Mouse (Mus musculus): ENCODE measurements around the gene Cox19. TPM values are rescaled to one million over a fixed set of nuclear protein-coding genes. Genes with fewer than 3 reads are reported as not detected.
A peak's percentile ranks its signal among the peaks of the same experiment; 100 is the strongest.

Cox19 gene
- polyA plus RNA-seq, 2 experiments from 2014 or later: 49.9 to 52.2 TPM

DNA sequence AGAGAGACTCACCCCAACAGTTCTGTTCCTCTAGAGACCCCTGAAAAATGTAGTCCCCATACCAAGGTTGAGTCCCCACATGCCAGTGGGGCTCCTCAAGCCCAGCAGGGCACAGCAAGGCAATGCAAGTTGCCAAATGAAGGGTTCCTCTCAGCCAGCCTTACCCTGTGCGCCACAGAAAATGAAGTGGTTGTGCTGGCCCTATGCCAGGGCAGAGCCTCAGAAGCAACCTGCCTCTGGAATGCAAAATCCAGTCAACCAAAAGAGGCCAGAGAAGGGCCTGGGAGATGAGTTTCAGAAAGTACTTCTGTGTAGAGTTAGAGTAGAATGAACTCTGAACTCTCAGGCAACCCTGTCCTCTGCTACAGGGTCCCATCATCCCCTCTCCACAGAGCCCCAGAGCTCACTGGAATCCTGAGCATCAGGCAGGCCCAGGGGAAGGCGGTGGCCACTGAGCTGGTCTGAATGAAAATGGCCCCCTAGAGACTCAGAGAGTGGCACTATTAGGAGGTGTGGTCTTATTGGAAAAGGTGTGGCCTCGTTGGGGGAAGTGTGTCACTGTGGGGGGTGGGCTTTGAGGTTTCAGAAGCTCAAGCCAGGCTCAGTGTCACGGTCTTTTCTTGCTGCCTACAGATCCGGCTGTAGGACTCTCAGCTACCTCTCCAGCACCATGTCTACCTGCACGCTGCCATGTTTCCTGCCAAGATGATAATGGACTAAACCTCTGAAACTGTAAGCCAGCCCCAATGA, 59.2 kb downstream of the Cox19 start:
- no peak for ATAC-seq

DNA sequence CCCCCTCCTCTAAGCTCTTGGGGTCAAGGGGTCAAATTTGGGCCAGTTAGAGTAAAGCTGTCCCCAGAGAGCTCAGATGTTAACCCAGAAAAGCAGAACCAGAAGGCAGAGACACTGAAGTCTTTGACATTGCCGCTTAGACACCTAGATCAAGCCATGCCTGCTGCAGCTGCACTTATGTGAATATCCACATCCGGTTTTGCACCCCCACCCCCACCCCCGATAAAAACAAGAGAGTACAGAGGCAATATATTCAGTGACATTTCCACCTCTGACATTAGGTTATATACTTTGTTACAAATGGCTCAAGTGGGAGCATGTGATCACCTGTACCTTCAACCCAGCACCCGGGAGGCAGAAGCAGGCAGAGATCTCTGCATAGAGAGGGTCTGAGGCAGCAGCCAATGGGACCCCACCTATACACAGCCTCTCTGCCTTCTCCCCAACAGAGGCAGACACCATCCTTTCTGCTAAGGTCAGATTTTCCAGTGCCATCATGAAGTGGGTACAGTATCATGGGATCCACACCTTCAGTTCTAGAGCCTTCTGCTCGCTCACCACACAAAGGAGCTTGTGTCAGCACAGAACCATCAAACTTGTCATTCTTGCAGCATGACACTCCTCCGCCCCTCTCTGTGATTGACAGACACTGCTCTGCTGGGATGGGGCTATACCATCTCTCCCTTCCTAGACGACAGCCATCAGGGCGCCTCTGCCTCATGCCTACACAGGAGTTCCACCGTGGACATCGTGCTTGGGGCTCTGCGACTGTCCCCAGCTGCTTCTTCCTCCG, 60.6 kb downstream of the Cox19 start:
- peak; percentile 75 for ATAC-seq

GRCm38 (mm10) chr5:139288591-139288990, 62.6 kb downstream of the Cox19 start:
- no peak for ATAC-seq

GRCm38 (mm10) chr5:139287787-139288186, 63.4 kb downstream of the Cox19 start:
- no peak for ATAC-seq

DNA sequence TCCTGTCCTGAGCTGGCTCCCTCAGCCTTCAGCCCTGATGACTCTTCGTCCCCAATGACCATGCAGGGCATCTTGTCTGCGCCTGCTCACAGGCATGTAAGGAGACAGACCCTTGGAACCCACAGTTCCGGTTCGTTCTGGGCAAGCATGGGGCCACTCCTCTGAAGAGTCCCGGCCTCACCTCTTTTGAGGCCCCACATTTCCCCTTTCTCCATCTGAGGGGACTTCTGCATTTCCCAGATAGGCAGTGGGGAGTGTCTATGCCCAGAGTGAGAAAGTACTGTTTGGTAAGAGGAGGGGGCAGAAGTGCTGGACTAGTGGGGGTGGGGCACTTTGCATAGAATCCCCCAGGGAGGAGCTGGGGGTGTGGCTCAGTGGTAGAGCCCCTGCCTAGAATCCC, 64.1 kb downstream of the Cox19 start:
- ATAC-seq: no peak

Other genes starting within 250 kb of the Cox19 start
- 1 to 10 TPM in 1 of 2 experiments, under 1 TPM in 1; 0.98 to 3.1 TPM for gene Prkar1b, start 201.4 kb downstream of the Cox19 start, polyA plus RNA-seq (2017; shearing (Covaris generic))
- gene Dnaaf5, start 201.2 kb downstream of the Cox19 start, polyA plus RNA-seq (2017; shearing (Covaris generic)): 10 to 100 TPM in 1 of 2 experiments, 1 to 10 TPM in 1; 8.2 to 16.0 TPM
- 10 to 100 TPM; 36.2 to 64.2 TPM for gene Sun1, start 150.8 kb downstream of the Cox19 start, polyA plus RNA-seq (2017; shearing (Covaris generic))
- gene Get4, start 99.1 kb downstream of the Cox19 start, polyA plus RNA-seq (2017; shearing (Covaris generic)): 10 to 100 TPM; 12.5 to 12.6 TPM
- gene Adap1, start 25.8 kb downstream of the Cox19 start, polyA plus RNA-seq (2017; shearing (Covaris generic)): 1 to 10 TPM; 4.8 to 6.0 TPM
- gene Cyp2w1, start 1.2 kb upstream of the Cox19 start, polyA plus RNA-seq (2017; shearing (Covaris generic)): not detected
- gene Gpr146, start 26.3 kb upstream of the Cox19 start, polyA plus RNA-seq (2017; shearing (Covaris generic)): 10 to 100 TPM in 1 of 2 experiments, 1 to 10 TPM in 1; 8.1 to 11.3 TPM
- gene C130050O18Rik, start 53.9 kb upstream of the Cox19 start, polyA plus RNA-seq (2017; shearing (Covaris generic)): not detected
- gene Gper1, start 71.7 kb upstream of the Cox19 start, polyA plus RNA-seq (2017; shearing (Covaris generic)): not detected
- 1 to 10 TPM; 2.5 to 6.8 TPM for gene 3110082I17Rik, start 109.1 kb upstream of the Cox19 start, polyA plus RNA-seq (2017; shearing (Covaris generic))
- 10 to 100 TPM; 10.2 to 10.6 TPM for gene Zfand2a, start 133.1 kb upstream of the Cox19 start, polyA plus RNA-seq (2017; shearing (Covaris generic))
- not detected for gene Uncx, start 192.1 kb upstream of the Cox19 start, polyA plus RNA-seq (2017; shearing (Covaris generic))